Comparison of ENCODE assay signal across 28 mouse cellular contexts in genomic region chr9:41075528-41075927, GRCm38 (mm10).
DNase-seq lines count a peak whose midpoint lies in the region; ATAC-seq and TF ChIP-seq lines count a peak whose summit lies in the region.
"Had no signal": no experiment of that assay in that cellular context is flagged by ENCODE, and none has a peak within 500 bp of the region (broad histone marks: within the 10 kb centered on the region; RNA-seq: fewer than 3 reads in every experiment).

No protein-coding gene starts in this region.

- no peak for TF ChIP-seq EP300 in MEL (IDR thresholded peaks at IDR 0.05; ENCODE audit: low read depth in 1 of 2, low read length in 2 of 2)

- no peak for TF ChIP-seq RAD21 in MEL (IDR thresholded peaks at IDR 0.05; ENCODE audit: low read depth, low read length)

- ATAC-seq in hindbrain, embryonic 12.5 days (ENCODE audit: low FRiP score): no peak
- ATAC-seq in hindbrain, embryonic 16.5 days: no peak
- no peak for ATAC-seq in hindbrain, postnatal 0 days
- no peak for ATAC-seq in cerebellum, adult (ENCODE audit: insufficient number of reproducible peaks, low FRiP score, low TSS enrichment)
- ATAC-seq: intestine, embryonic 15.5 days; lung, postnatal 0 days had no signal

- peaks cover 32% of the 10 kb centered on the region for H3K4me1 ChIP-seq in hindbrain, embryonic 12.5 days
- H3K4me1 ChIP-seq in hindbrain, embryonic 16.5 days (ENCODE audit: control insufficient read depth, insufficient read depth, low read depth, low read length): peaks cover 11% of the 10 kb centered on the region
- H3K4me1 ChIP-seq in ES-E14 (ENCODE audit: control insufficient read depth in 2 of 2, insufficient read depth in 2 of 2, low read length in 2 of 2, poor library complexity in 1 of 2): no peaks in the 10 kb centered on the region
- peaks cover 17 to 39% of the 10 kb centered on the region in 2 experiments for H3K4me1 ChIP-seq in MEL (ENCODE audit: control insufficient read depth in 1 of 2, insufficient read depth in 2 of 2, low read length in 2 of 2)
- peaks cover 4% of the 10 kb centered on the region; the same call in 1 of the 2 replicates for H3K4me1 ChIP-seq in hindbrain, postnatal 0 days (ENCODE audit: insufficient read depth, low read length)
- H3K4me1 ChIP-seq: intestine, embryonic 15.5 days had no signal

- no peaks in the 10 kb centered on the region; the same call in 1 of the 2 replicates for H3K79me2 ChIP-seq in MEL (ENCODE audit: control insufficient read depth, insufficient read depth, low read length, poor library complexity)

- 98% methylated on average over 5 of the region's 5 CpGs for WGBS in hindbrain, embryonic 12.5 days
- WGBS in hindbrain, embryonic 16.5 days: 93% methylated on average over 5 of the region's 5 CpGs
- WGBS in hindbrain, postnatal 0 days: 94% methylated on average over 5 of the region's 5 CpGs

- H3K27me3 ChIP-seq in hindbrain, embryonic 12.5 days: no peaks in the 10 kb centered on the region
- no peaks in the 10 kb centered on the region for H3K27me3 ChIP-seq in hindbrain, embryonic 16.5 days (replicated peaks; ENCODE audit: control insufficient read depth, insufficient read depth, low read length)
- no peaks in the 10 kb centered on the region for H3K27me3 ChIP-seq in MEL (ENCODE audit: control insufficient read depth in 1 of 2, insufficient read depth in 2 of 2, low read length in 2 of 2)
- no peaks in the 10 kb centered on the region for H3K27me3 ChIP-seq in hindbrain, postnatal 0 days (ENCODE audit: insufficient read depth, low read length)
- H3K27me3 ChIP-seq: forebrain, embryonic 15.5 days; heart, embryonic 12.5 days; intestine, embryonic 15.5 days; limb, embryonic 15.5 days; liver, embryonic 13.5 days; megakaryocyte, embryonic 14.5 days had no signal

- in situ Hi-C loops in ES-E14 (cut with MboI; ENCODE audit: low sequenced_read_pairs in 2 of 2, unreplicated experiment in 2 of 2): no loop called here

- H3K36me3 ChIP-seq in hindbrain, embryonic 12.5 days: no peaks in the 10 kb centered on the region
- no peaks in the 10 kb centered on the region for H3K36me3 ChIP-seq in hindbrain, embryonic 16.5 days (ENCODE audit: control insufficient read depth, insufficient read depth, low read length)
- H3K36me3 ChIP-seq in ES-E14 (ENCODE audit: control insufficient read depth, insufficient read depth, low read length, poor library complexity, severe bottlenecking): no peaks in the 10 kb centered on the region
- H3K36me3 ChIP-seq in MEL (ENCODE audit: control insufficient read depth in 1 of 2, insufficient read depth in 2 of 2, low read length in 2 of 2): peaks cover 0 to 41% of the 10 kb centered on the region in 2 experiments; a peak in 2 of 4 replicates
- no peaks in the 10 kb centered on the region for H3K36me3 ChIP-seq in hindbrain, postnatal 0 days (ENCODE audit: insufficient read depth, low read length)
- H3K36me3 ChIP-seq: forebrain, embryonic 15.5 days; heart, embryonic 12.5 days; intestine, embryonic 15.5 days; limb, embryonic 10.5 days; limb, embryonic 15.5 days; liver, embryonic 13.5 days had no signal

- no peak for TF ChIP-seq POLR2A in MEL (IDR thresholded peaks at IDR 0.05; ENCODE audit: control insufficient read depth in 1 of 2, insufficient read depth in 1 of 2, low read depth in 1 of 2, low read length in 2 of 2, poor library complexity in 1 of 2)

- no peak overlapping the region for H3K4me2 ChIP-seq in hindbrain, embryonic 12.5 days (replicated peaks)
- H3K4me2 ChIP-seq in hindbrain, embryonic 16.5 days (ENCODE audit: low read length): no peak overlapping the region
- H3K4me2 ChIP-seq in hindbrain, postnatal 0 days (ENCODE audit: low read depth, low read length): no peak overlapping the region
- H3K4me2 ChIP-seq: forebrain, embryonic 15.5 days; heart, embryonic 12.5 days; intestine, embryonic 15.5 days; limb, embryonic 15.5 days; liver, embryonic 13.5 days had no signal

- no peak overlapping the region for H3K4me3 ChIP-seq in hindbrain, embryonic 12.5 days
- no peak overlapping the region for H3K4me3 ChIP-seq in hindbrain, embryonic 16.5 days (ENCODE audit: low read length)
- H3K4me3 ChIP-seq in ES-E14 (ENCODE audit: insufficient read depth in 1 of 2, low read depth in 1 of 2, low read length in 2 of 2, poor library complexity in 1 of 2, severe bottlenecking in 1 of 2) (no peak overlapping the region), MEL (ENCODE audit: control insufficient read depth in 1 of 2, insufficient read depth in 1 of 2, low read depth in 2 of 2, low read length in 2 of 2) (no peak overlapping the region)
- H3K4me3 ChIP-seq in hindbrain, postnatal 0 days (ENCODE audit: low read length): no peak overlapping the region
- H3K4me3 ChIP-seq: erythroblast, embryonic 14.5 days; forebrain, embryonic 15.5 days; heart, adult 2 months; heart, embryonic 12.5 days; intestine, embryonic 15.5 days; limb, embryonic 10.5 days; limb, embryonic 15.5 days; liver, embryonic 13.5 days; megakaryocyte, embryonic 14.5 days had no signal

- no peak overlapping the region for H3K9ac ChIP-seq in hindbrain, embryonic 12.5 days
- H3K9ac ChIP-seq in hindbrain, embryonic 16.5 days (ENCODE audit: low read depth, low read length): no peak overlapping the region
- H3K9ac ChIP-seq in ES-E14 (ENCODE audit: insufficient read depth, low read depth, low read length, poor library complexity, severe bottlenecking) (no peak overlapping the region), MEL (ENCODE audit: control insufficient read depth, low read depth, low read length, poor library complexity, severe bottlenecking) (no peak overlapping the region)
- H3K9ac ChIP-seq in hindbrain, postnatal 0 days (replicated peaks; ENCODE audit: low read length): no peak overlapping the region
- H3K9ac ChIP-seq: forebrain, embryonic 15.5 days; heart, embryonic 12.5 days; intestine, embryonic 15.5 days; limb, embryonic 15.5 days had no signal

- H3K9me3 ChIP-seq in hindbrain, embryonic 12.5 days (replicated peaks): no peaks in the 10 kb centered on the region
- H3K9me3 ChIP-seq in hindbrain, embryonic 16.5 days (ENCODE audit: control insufficient read depth, low read length): no peaks in the 10 kb centered on the region
- H3K9me3 ChIP-seq in ES-E14 (ENCODE audit: control insufficient read depth, insufficient read depth, low read depth, low read length) (no peaks in the 10 kb centered on the region), MEL (replicated peaks; ENCODE audit: insufficient read depth, low read length) (no peaks in the 10 kb centered on the region)
- H3K9me3 ChIP-seq in hindbrain, postnatal 0 days (ENCODE audit: low read length): no peaks in the 10 kb centered on the region
- H3K9me3 ChIP-seq: forebrain, embryonic 15.5 days; heart, embryonic 12.5 days; intestine, embryonic 15.5 days; limb, embryonic 10.5 days; limb, embryonic 15.5 days; liver, embryonic 13.5 days; megakaryocyte, embryonic 14.5 days had no signal

- no peak for TF ChIP-seq CTCF in MEL (IDR thresholded peaks at IDR 0.05 in 2 of 3, conservative IDR thresholded peaks at IDR 0.05 in 1 of 3; ENCODE audit: control insufficient read depth in 1 of 3, insufficient read depth in 1 of 3, low read depth in 2 of 3, low read length in 3 of 3, poor library complexity in 1 of 3, severe bottlenecking in 1 of 3)
- TF ChIP-seq CTCF in hindbrain, postnatal 0 days (IDR thresholded peaks at IDR 0.05; ENCODE audit: low read depth): no peak

- peak overlapping the region; percentile 62 for H3K27ac ChIP-seq in hindbrain, embryonic 12.5 days
- no peak overlapping the region for H3K27ac ChIP-seq in hindbrain, embryonic 16.5 days (ENCODE audit: low read depth, low read length)
- H3K27ac ChIP-seq in ES-E14 (ENCODE audit: insufficient read depth, low read depth, low read length, poor library complexity, severe bottlenecking): no peak overlapping the region
- peak overlapping the region; percentile 86 for H3K27ac ChIP-seq in MEL (ENCODE audit: control insufficient read depth, low read depth, low read length)
- peak overlapping the region; percentile 56; the same call in 1 of the 2 replicates for H3K27ac ChIP-seq in hindbrain, postnatal 0 days
- H3K27ac ChIP-seq: heart, adult 2 months; intestine, embryonic 15.5 days; limb, embryonic 15.5 days; liver, embryonic 13.5 days had no signal

- DNase-seq in ES-E14 (ENCODE audit: low read depth, low spot score) (no peak), MEL (ENCODE audit: low read depth, low spot score) (no peak)
- no peak for DNase-seq in hindbrain, postnatal 0 days (ENCODE audit: low spot score)
- DNase-seq in right cerebral cortex, adult 18-20 months: no peak
- DNase-seq in adrenal gland, adult (ENCODE audit: inconsistent age in 2 of 2, low spot score in 1 of 2): no peak
- DNase-seq: adrenal gland, postnatal 10 days; B cell, adult 2 months; cerebellum, adult 11 months; cerebellum, adult 9-10 months; heart, adult 2 months; kidney, adult 2 months; kidney, postnatal 36 days; layer of hippocampus, postnatal 36 days; liver, embryonic 13.5 days; lung, adult 18-20 months; lung, postnatal 4 days; right cerebral cortex, postnatal 14 days had no signal

TF ChIP-seq in ES-E14, 5 proteins besides CTCF, POLR2A, EP300 and RAD21:
- TF ChIP-seq CHD2 (IDR thresholded peaks at IDR 0.05; ENCODE audit: low read depth, low read length): no peak
- peak; percentile 61; the same call in 1 of the 2 replicates for TF ChIP-seq ZNF384 (IDR thresholded peaks at IDR 0.05; ENCODE audit: low read depth, low read length)
- TF ChIP-seq ZC3H11A (IDR thresholded peaks at IDR 0.05; ENCODE audit: borderline replicate concordance, low read depth, low read length): no peak

TF ChIP-seq in MEL, 35 proteins besides CTCF, POLR2A, EP300 and RAD21:
- no peak for TF ChIP-seq ELF1 (IDR thresholded peaks at IDR 0.05; ENCODE audit: low read depth, low read length)
- TF ChIP-seq MXI1 (IDR thresholded peaks at IDR 0.05; ENCODE audit: low read depth, low read length): no peak
- no peak for TF ChIP-seq GATA1 (IDR thresholded peaks at IDR 0.05; ENCODE audit: low read depth, low read length)
- TF ChIP-seq ZNF384 (IDR thresholded peaks at IDR 0.05; ENCODE audit: low read depth, low read length): peak; percentile 83

Comparison
In these comparisons a context has a peak if more than half of its experiments do, and no peak if none do; other contexts are left out.
1. H3K27ac ChIP-seq: peak in hindbrain, embryonic 12.5 days (single experiment), MEL (single experiment) and hindbrain, postnatal 0 days (single experiment); none in hindbrain, embryonic 16.5 days (single experiment) and ES-E14 (single experiment).